Mouse (Mus musculus): Measurements from ENCODE around the gene Myo1b. TPM values are rescaled to one million over a fixed set of nuclear protein-coding genes. Genes with fewer than 3 reads are reported as not detected.
A peak's percentile ranks its signal among the peaks of the same experiment; 100 is the strongest.

Myo1b gene
- 2.2 TPM in 1 of 2 replicates, not detected in the other for total RNA-seq (2017)

- no peak for ATAC-seq (ENCODE audit: extremely low read depth, insufficient number of reproducible peaks, low FRiP score, poor library complexity, severe bottlenecking)
Measured at GRCm38 (mm10) chr1:51915576-51916156, at the start of gene Myo1b. Myo1b (minus strand) TSS chr1:51916071.

- no peak for ATAC-seq (ENCODE audit: extremely low read depth, insufficient number of reproducible peaks, low FRiP score, poor library complexity, severe bottlenecking)
Measured at GRCm38 (mm10) chr1:51964647-51965046, 48.8 kb upstream of the Myo1b start.

- ATAC-seq (ENCODE audit: extremely low read depth, insufficient number of reproducible peaks, low FRiP score, poor library complexity, severe bottlenecking): no peak
Measured at GRCm38 (mm10) chr1:51947116-51947515, 31.2 kb upstream of the Myo1b start.

GRCm38 (mm10) chr1:51944755-51945154, 28.9 kb upstream of the Myo1b start:
- ATAC-seq (ENCODE audit: extremely low read depth, insufficient number of reproducible peaks, low FRiP score, poor library complexity, severe bottlenecking): no peak

DNA sequence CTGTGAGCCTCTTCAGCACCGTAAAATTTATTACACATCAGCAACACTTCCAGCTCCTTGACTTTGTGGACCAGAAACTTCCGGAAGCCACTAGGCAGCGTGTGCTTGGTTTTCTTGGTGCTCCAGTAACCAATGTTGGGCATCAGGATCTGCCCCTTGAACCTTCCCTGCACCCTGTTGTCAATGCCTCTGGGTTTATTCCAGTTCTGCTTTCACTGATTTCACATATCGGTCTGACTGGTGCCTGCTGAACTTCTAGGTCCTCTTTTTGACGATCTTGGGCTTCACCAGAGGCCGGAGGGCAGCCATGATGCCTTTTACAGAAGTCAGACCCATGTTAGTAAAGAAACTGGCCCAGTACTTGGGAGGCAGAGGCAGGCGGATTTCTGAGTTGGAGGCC, 22.5 kb upstream of the Myo1b start:
- ATAC-seq (ENCODE audit: extremely low read depth, insufficient number of reproducible peaks, low FRiP score, poor library complexity, severe bottlenecking): no peak

GRCm38 (mm10) chr1:51935006-51935405, 19.1 kb upstream of the Myo1b start:
- ATAC-seq (ENCODE audit: extremely low read depth, insufficient number of reproducible peaks, low FRiP score, poor library complexity, severe bottlenecking): no peak

DNA sequence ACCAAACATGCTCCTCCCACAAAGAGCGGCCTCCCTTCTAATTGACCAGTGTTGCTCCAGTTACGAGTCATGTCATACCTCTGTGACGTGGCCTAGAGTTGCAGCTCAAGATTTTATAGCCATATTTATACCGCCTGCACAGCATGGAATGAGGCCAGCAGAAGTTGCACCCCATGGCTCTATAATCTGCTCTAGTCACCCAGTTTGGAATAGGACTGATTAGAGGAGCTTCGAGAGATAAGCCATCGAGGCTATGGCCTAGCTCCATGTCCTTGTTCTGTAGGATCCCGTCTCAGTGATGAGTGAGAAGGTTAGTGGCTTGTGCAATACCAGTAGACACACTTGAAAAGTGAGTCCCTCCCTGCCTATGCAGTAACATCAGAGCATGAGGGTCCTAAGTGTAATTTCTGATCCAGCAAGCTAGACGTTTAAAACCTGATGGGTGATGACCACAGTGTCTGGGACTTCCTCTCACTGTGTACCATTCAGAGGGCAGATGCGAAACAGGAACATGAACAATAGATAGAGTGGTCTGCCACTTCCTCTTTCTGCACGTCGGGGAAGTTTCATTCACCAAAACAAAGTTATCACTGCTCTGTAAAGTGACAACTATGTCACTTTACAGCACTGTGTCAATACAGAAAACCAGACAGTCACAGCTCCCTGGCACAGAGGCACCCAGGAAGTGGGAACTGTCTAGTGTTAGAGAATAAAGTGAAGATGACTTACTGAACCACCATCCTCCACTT, 18.5 kb upstream of the Myo1b start:
- ATAC-seq (ENCODE audit: extremely low read depth, insufficient number of reproducible peaks, low FRiP score, poor library complexity, severe bottlenecking): peak; percentile 95

DNA sequence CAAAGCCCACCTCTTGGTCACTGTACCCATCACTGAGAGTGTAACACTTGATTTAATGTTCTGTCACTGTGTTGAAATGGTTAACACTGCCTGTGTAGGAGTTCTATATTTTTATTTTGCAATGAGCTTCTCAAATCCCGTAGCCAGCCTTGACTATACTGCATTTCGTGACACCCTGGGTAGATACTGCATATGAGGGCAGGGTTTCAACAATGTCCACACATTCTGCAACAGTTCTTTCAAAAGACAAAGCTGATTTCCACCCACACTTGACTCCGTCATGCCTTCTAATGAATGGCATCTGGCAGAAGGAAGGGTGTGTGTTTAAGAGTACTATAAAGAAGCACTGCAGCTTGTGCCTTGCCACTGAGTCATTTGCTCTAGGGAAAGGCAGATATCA, 17.0 kb upstream of the Myo1b start:
- ATAC-seq (ENCODE audit: extremely low read depth, insufficient number of reproducible peaks, low FRiP score, poor library complexity, severe bottlenecking): no peak

- no peak for ATAC-seq (ENCODE audit: extremely low read depth, insufficient number of reproducible peaks, low FRiP score, poor library complexity, severe bottlenecking)
Measured at GRCm38 (mm10) chr1:51931561-51931960, 15.7 kb upstream of the Myo1b start.

GRCm38 (mm10) chr1:51930584-51930983, 14.7 kb upstream of the Myo1b start:
- ATAC-seq (ENCODE audit: extremely low read depth, insufficient number of reproducible peaks, low FRiP score, poor library complexity, severe bottlenecking): peak; percentile 42

DNA sequence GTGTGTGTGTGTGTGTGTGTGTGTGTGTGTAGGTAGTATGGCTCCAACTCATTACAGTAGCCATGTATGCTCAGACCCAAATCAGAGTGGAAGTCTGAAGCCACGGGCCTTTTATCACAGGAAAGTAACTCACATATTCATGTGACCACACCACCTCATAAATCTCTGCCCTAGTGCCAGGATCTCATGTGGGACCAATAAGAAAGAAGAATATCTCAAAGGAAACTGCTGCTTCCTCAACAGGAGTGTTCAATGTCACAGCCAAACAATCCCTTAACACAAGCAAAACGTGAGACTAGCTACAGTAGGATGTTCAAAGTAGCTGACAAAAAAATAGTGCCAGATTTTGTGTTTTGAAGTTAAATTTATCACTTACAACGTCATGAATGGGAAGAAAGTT, 13.7 kb upstream of the Myo1b start:
- ATAC-seq (ENCODE audit: extremely low read depth, insufficient number of reproducible peaks, low FRiP score, poor library complexity, severe bottlenecking): no peak

- ATAC-seq (ENCODE audit: extremely low read depth, insufficient number of reproducible peaks, low FRiP score, poor library complexity, severe bottlenecking): no peak
Measured at GRCm38 (mm10) chr1:51922820-51923219, 6.9 kb upstream of the Myo1b start.

GRCm38 (mm10) chr1:51916276-51916675, 405 bp upstream of the Myo1b start:
- no peak for ATAC-seq (ENCODE audit: extremely low read depth, insufficient number of reproducible peaks, low FRiP score, poor library complexity, severe bottlenecking)

DNA sequence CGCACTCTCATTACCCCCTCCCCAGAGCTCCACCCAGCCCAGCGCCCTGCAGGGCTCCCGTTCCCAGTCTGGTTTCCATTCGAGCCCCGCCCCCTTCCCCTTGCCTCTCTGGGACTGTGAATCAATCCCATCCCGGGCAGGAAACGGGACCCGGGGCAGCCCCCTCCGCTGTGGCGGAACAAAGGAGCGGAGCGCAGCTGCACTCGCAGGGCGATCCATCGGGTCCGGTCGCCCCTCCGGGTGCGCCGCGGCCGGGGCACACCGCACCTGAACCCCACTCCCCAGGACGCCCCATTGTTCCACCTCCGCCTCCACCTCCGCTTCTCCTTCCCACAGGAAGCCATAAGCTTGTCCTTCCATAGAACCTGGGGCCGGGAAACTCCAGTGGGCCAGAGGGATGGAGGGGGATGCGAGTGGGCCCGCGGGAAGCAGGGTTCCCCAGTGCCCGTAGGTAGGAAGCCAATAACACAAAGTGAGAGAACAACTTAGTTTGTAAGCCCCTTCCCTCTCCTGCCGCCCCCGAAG, 758 bp downstream of the Myo1b start:
- ATAC-seq (ENCODE audit: extremely low read depth, insufficient number of reproducible peaks, low FRiP score, poor library complexity, severe bottlenecking): no peak

DNA sequence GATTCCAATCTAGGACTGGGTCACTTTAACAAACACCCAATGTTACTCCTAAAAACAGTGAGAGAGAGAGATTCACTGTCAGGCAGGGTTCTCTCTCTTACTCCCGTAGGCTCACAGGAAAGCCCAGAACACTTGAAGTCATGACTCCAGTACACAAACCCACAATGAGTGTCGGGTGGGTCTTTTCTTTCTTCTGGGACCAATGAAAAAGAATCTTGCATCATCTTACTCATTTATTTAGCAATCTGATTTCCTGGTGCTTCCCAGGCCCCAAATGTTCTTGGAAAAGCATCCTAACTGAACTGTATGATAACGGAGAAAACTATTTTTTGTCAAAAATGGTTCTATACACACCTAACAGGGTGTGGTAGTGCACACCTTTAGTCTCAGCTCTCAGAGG, 1.8 kb downstream of the Myo1b start:
- no peak for ATAC-seq (ENCODE audit: extremely low read depth, insufficient number of reproducible peaks, low FRiP score, poor library complexity, severe bottlenecking)

- no peak for ATAC-seq (ENCODE audit: extremely low read depth, insufficient number of reproducible peaks, low FRiP score, poor library complexity, severe bottlenecking)
Measured at GRCm38 (mm10) chr1:51913071-51913814, 2.6 kb downstream of the Myo1b start.

DNA sequence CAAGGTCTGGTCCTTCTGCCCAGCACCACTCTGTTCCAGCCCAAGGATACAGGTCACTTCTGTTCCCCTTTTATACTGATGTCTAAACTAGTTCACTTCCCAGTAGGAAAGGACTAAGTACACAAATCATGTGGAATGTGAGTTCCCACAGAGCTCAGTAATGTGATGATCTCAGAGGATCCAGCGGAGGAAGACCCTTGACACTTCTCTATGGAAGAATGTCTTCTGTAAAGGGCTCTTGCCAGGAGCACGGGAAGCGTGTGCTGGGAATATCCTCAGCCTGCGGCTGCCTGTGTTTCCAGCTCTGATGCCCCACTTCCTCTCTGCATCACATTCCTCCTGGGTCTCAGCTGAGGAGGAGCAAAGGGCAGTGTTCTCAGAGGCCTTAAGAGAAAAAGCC, 4.5 kb downstream of the Myo1b start:
- ATAC-seq (ENCODE audit: extremely low read depth, insufficient number of reproducible peaks, low FRiP score, poor library complexity, severe bottlenecking): no peak

DNA sequence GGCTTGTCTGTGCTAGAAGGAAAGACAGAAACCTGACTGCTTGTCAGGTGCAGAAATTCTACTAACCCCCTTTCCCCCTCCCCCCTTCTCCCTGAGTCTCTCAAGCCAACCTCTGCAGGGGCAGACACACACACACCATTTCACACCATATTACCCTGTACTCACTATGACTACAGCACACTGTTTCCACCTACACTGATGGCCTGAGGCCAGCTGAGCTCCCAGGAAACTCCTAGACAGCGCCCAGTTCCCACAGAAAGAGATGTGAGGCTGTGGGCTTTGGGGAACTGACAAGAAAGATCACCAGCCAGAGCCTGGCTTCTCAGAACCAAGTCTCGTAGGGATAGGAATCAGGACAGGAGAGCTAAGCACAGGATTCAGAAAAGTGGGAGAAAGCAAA, 6.7 kb downstream of the Myo1b start:
- no peak for ATAC-seq (ENCODE audit: extremely low read depth, insufficient number of reproducible peaks, low FRiP score, poor library complexity, severe bottlenecking)

GRCm38 (mm10) chr1:51907821-51908220, 8.1 kb downstream of the Myo1b start:
- 0 out of 2 replicates have a peak, but pooled peaks have one; percentile 22 for ATAC-seq (ENCODE audit: extremely low read depth, insufficient number of reproducible peaks, low FRiP score, poor library complexity, severe bottlenecking)

Measured in neutrophil, adult 5-6 weeks (primary cell).